Mouse (Mus musculus) megakaryocyte, embryonic 14.5 days (primary cell): ENCODE results near the gene Chrm5.

Experiments
- FLI1 ChIP-seq: IDR thresholded peaks from 2 replicates; pipeline ENCODE4 v1.6.1; 2012; ENCODE audit warnings: low read length, inconsistent platforms, mixed read lengths
- GATA1 ChIP-seq: IDR thresholded peaks from 3 replicates; pipeline ENCODE4 v1.6.1; 2012; ENCODE audit warnings: mixed read lengths, low read length, inconsistent platforms, borderline replicate concordance

- TF ChIP-seq FLI1 = no peak
- no peak for TF ChIP-seq GATA1
Observed at GRCm38 (mm10) chr2:112526933-112527332, 46.4 kb upstream of the Chrm5 start.
